Mouse (Mus musculus): ENCODE measurements around the gene Sec22a.

GRCm38 (mm10) chr16:35282456-35282855 lies 81.3 kb downstream of the Sec22a start:
- no peak for TF ChIP-seq POLR2A (IDR thresholded peaks at IDR 0.05; ENCODE audit: borderline replicate concordance, extremely low read depth, insufficient read depth, insufficient read length, poor library complexity, severe bottlenecking)
- no peak for TF ChIP-seq CTCF (IDR thresholded peaks at IDR 0.05; ENCODE audit: borderline replicate concordance, extremely low read depth, insufficient read depth, insufficient read length)
